Mouse (Mus musculus): ENCODE data around the gene Kif24.

Kif24 gene

DNA sequence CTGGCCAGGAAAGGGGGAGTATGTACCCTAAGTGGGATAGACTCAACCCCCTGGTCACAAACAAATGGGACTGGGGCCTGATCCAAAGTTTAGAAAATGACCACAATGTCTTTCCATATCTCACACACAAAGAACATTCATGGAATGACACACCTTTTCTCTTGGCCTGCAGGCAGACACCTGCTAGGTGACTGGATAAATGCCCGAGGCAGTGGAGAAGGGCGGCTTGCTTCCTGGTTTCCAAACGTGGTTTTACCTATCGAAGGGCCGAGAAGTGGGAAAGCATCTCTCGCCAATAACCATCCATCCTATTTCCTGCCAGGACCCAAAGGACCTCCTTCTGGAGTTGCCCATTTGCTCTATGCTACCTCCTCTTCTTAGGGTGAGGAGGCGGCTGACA, 28.3 kb upstream of the Kif24 start:
- no peak for DNase-seq (ENCODE audit: low spot score)

GRCm38 (mm10) chr4:41481601-41482017, 16.9 kb upstream of the Kif24 start:
- no peak for DNase-seq (ENCODE audit: low spot score)

DNA sequence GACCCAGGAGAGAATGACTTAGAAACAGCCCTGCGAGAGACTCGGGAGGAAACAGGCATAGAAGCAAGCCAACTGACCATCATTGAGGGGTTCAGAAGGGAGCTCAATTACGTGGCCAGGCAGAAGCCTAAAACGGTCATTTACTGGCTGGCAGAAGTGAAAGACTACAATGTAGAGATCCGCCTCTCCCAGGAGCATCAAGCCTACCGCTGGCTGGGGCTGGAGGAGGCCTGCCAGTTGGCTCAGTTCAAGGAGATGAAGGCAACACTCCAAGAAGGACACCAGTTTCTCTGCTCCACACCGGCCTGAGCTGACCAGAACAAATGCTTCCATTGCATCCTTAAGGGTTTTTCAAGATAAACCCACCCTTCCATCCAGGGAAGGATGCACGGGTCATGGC, 15.6 kb upstream of the Kif24 start:
- no peak for DNase-seq (ENCODE audit: low spot score)

GRCm38 (mm10) chr4:41479456-41479804, 14.7 kb upstream of the Kif24 start:
- no peak for DNase-seq (ENCODE audit: low spot score)

DNA sequence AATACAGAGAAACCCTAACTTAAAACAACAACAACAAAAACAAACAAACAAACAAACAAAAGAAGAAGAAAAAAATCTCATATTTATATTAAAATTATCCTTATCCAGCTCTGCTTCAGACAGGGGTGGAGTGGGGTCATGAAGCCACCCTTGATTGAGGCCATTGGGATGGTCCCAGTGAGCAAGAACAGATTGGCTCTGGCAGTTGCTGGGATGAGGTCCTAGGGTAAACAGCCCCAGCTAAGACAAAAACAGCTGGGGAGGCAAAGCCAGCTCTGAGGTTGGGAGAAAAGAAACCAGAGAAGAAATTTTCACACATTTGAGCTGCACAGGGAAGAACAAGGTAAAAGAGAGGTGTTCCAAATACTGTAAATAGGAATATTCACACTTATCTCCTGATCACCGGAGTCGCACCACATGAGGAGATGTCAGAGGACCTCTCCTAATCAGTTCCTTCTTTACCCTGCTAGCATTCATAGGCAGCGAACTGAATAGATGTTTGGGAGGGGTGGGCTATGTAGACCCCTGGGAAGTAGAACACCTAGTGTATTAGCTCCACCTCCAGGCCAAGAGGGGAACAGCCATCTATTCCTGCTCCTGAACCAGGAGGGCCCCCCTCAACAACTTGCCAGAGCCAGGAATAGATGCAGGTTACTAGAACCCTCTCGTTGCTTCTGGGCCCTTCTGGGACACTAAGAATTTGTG, 14.2 kb upstream of the Kif24 start:
- DNase-seq (ENCODE audit: low spot score), result no peak

- DNase-seq (ENCODE audit: low spot score), result no peak
These were observed 13.0 kb upstream of the Kif24 start for GRCm38 (mm10) chr4:41477648-41478160.

DNA sequence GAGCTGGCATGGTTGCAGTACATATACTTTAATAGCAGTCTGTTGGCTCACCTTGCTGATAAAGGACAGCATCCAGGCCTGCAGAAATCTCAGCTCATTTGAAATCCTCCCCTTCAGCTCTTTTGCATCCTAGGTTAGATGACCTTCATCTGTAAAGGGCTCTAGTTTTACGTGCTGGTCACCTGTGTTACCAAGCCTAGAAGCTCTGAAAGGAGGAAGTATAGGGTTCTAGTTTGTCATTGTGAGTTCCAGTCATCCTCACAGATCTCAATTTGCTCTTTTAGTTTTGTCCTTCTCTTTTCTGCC, 6.7 kb upstream of the Kif24 start:
- DNase-seq (ENCODE audit: low spot score), result no peak

- no peak for DNase-seq (ENCODE audit: low spot score)
These were observed 6.1 kb upstream of the Kif24 start for GRCm38 (mm10) chr4:41470684-41471383.

GRCm38 (mm10) chr4:41470051-41470683, 5.5 kb upstream of the Kif24 start:
- no peak for DNase-seq (ENCODE audit: low spot score)

GRCm38 (mm10) chr4:41469199-41469598, 4.5 kb upstream of the Kif24 start:
- no peak for DNase-seq (ENCODE audit: low spot score)

- DNase-seq (ENCODE audit: low spot score), result peak; percentile 13
These were observed 3.9 kb upstream of the Kif24 start for GRCm38 (mm10) chr4:41468396-41469080.

- no peak for DNase-seq (ENCODE audit: low spot score)
These were observed 589 bp upstream of the Kif24 start for GRCm38 (mm10) chr4:41465287-41465665.

DNA sequence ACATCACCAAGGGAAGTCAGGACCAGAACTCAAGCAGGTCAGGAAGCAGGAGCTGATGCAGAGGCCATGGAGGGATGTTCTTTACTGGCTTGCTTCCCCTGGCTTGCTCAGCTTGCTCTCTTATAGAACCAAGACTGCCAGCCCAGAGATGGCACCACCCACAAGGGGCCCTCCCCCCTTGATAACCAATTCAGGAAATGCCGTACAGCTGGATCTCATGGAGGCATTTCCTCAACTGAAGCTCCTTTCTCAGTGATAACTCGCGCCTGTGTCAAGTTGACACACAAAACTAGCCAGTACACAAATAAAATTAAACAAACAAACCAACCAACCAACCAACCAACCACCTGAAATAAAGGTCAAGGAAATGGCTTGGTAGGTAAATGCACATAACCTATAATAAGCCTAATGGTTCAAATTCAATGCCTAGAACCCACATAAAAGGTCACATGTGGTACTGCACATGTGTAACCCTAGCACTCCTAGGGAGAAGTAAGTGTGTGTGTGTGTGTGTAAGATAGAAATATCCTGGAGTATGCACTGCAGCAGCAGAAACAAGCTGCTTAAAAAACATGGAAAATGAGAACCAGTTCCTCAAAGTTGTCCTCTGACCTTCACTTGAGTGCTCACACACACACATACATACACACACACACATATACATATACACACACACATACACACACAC, 1.5 kb downstream of the Kif24 start:
- DNase-seq (ENCODE audit: low spot score), result peak; percentile 15

DNA sequence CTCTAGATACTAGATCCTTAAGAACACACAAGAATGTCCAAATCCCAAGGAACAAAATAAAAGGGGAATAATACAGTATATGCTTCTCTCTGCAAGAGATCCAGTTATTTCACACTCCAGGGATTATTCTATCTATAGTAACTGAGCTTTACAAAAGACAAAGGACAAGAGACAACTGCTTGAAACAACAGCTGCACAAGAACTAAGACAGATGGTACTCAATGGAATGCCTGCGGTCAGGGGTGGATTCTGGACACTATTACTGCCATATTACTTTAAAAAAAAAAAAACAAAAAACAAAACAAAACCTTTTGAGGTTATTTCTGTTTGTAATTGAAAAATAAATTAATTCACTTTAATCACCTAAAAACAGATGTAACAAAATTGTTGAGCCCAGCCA, 4.0 kb downstream of the Kif24 start:
- no peak for DNase-seq (ENCODE audit: low spot score)

DNA sequence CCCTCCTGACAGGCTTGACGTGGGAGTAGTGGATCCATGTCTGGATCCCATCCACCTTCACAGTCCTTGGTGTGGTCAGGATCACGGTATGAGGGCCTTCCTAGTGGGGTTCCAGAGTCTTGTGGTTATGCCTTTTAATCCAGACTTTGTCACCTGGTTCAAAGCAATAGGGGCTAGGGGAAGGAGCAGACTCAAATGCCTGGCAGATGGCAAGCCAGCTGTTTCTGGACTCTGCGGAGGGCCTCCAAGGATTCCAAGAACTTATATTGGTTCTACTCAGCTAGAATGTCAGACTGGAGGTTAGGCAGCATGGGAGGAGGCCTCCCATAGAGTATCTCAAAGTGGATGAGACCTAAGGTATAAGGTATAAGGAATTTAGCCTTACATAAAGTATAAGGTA, 17.1 kb downstream of the Kif24 start:
- DNase-seq (ENCODE audit: low spot score), result no peak

- no peak for DNase-seq (ENCODE audit: low spot score)
These were observed 21.8 kb downstream of the Kif24 start for GRCm38 (mm10) chr4:41442790-41443302.

DNA sequence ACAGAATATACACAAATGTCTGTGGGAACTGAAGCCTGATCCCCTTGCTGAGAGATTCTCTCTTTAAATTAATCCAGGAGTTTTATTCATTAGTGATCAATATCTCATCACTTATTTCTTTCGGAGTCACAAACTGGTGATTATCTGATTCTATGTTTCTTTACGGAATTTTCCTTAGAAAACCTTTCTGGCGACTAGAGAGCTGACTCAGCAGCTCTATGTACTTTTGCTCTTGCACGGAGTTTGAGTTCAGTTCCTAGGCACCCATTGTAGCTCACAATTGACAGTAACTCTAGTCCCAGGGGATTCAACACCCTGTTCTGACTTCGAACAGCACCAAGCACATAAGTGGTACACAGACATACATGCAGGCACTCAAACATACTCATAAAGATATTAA, 25.8 kb downstream of the Kif24 start:
- no peak for DNase-seq (ENCODE audit: low spot score)

DNA sequence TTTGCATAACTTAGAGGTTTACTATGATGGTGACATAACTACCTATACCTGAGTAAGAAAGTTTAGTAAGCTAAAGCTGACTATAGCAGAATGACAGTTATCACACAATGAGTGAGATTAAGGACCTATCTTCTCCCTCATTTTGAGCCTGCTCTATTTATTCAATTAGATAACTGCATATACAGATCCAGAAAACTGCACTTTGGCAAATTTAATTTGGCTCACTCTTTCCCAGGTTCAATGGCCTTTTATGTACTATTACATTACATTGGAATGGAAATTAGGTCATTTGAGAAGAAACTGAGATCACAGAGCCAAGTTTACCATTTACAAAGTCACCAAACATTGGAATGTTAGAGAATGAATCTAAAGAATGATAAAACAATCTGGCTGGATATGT, 47.7 kb downstream of the Kif24 start:
- DNase-seq (ENCODE audit: low spot score), result no peak

- DNase-seq (ENCODE audit: low spot score), result no peak
These were observed 55.3 kb downstream of the Kif24 start for GRCm38 (mm10) chr4:41409341-41409740.

- DNase-seq (ENCODE audit: low spot score), result no peak
These were observed 57.3 kb downstream of the Kif24 start for GRCm38 (mm10) chr4:41407353-41407752.

- no peak for DNase-seq (ENCODE audit: low spot score)
These were observed 58.1 kb downstream of the Kif24 start for GRCm38 (mm10) chr4:41406597-41406996.

DNA sequence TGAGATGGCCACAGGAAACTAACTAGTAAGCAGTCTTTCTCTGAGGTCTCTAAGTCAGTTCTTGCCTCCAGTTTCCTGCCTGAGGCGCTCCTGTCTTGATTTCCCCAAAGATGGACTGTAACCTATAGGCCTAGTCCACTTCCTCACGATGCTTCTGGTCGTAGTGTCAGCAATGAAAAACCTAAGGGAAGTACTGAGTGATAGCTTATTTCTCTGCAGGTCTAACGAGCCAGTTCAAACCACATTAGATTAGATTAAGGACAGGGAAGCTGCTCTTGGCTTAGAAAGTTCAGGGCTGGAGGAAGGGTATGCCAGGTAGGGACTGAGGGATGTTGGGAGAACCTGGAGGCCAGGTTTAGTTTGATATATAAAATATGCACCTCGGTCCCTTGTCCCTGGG, 63.1 kb downstream of the Kif24 start:
- DNase-seq (ENCODE audit: low spot score), result no peak

Measured in T-cell, adult 2 months (primary cell).